Mouse (Mus musculus) forebrain, embryonic 16.5 days (tissue): ENCODE measurements around the gene Ccdc144b. TPM values are rescaled to one million over a fixed set of nuclear protein-coding genes. Genes with fewer than 3 reads are reported as not detected.

ENCODE experiments used
- ATAC-seq: fragments of 200-750 bp; cut with Nextera tagmentation; 2 replicates; pipeline ENCODE4 v1.8.0; 2017; ENCODE audit warnings: mild to moderate bottlenecking, moderate library complexity
- H3K27ac ChIP-seq: fragments of 300-500 bp; sonication (generic); 2 replicates; pipeline ENCODE4 v1.5.1; 2014; ENCODE audit warnings: low read length, control low read depth
- H3K27me3 ChIP-seq: fragments of 300-500 bp; sonication (generic); replicated peaks from 2 replicates; pipeline ENCODE4 v1.6.1; 2014; ENCODE audit warnings: low read length; ENCODE audit not compliant: control insufficient read depth, insufficient read depth
- H3K36me3 ChIP-seq: fragments of 300-500 bp; sonication (generic); 2 replicates; pipeline ENCODE4 v1.6.1; 2014; ENCODE audit not compliant: control insufficient read depth, insufficient read depth
- H3K4me1 ChIP-seq: fragments of 300-500 bp; sonication (generic); replicated peaks from 2 replicates; pipeline ENCODE4 v1.6.1; 2014; ENCODE audit warnings: low read length; ENCODE audit not compliant: control insufficient read depth, insufficient read depth
- H3K4me2 ChIP-seq: fragments of 300-500 bp; sonication (generic); 2 replicates; pipeline ENCODE4 v1.6.1; 2014; ENCODE audit warnings: mild to moderate bottlenecking, low read length, control low read depth
- H3K4me3 ChIP-seq: fragments of 300-500 bp; sonication (generic); replicated peaks from 2 replicates; pipeline ENCODE4 v1.5.1; 2014; ENCODE audit warnings: mild to moderate bottlenecking, low read length, control low read depth
- H3K9ac ChIP-seq: fragments of 300-500 bp; sonication (generic); replicated peaks from 2 replicates; pipeline ENCODE4 v1.6.1; 2014; ENCODE audit warnings: low read depth, low read length, control low read depth
- H3K9me3 ChIP-seq: fragments of 300-500 bp; sonication (generic); 2 replicates; pipeline ENCODE4 v1.6.1; 2016; ENCODE audit warnings: low read length; ENCODE audit not compliant: control insufficient read depth
- WGBS: fragments of 180-500 bp; shearing (Covaris S2); extraction: QIAGEN DNeasy Blood & Tissue Kit; methylation state at CpG from one replicate; pipeline ENCODE4 v1.1.7; 2014; 5-methylcytosine and 5-hydroxymethylcytosine counted together
- polyA plus RNA-seq: library from polyadenylated mRNA; unstranded; fragments of >200 nt; fragmentation: Nextera tagmentation; extraction: Ambion mirVana; gene quantifications from 2 replicates; pipeline ENCODE4 v1.2.1, GENCODE M21; 2015

Ccdc144b gene
- polyA plus RNA-seq, 1 experiment from 2014 or later: not detected

- Histone ChIP-seq H3K36me3 (no peaks in the 10 kb centered on the region), H3K27me3 (no peaks in the 10 kb centered on the region), H3K4me1 (no peaks in the 10 kb centered on the region), H3K27ac (no peak overlapping the region), H3K4me3 (no peak overlapping the region), H3K9ac (no peak overlapping the region), H3K9me3 (no peaks in the 10 kb centered on the region), H3K4me2 (no peak overlapping the region)
- 81% methylated on average over 4 of the region's 4 CpGs for WGBS
- no peak for ATAC-seq
Observed at GRCm38 (mm10) chr3:36045086-36045485, 8.3 kb downstream of the Ccdc144b start.

DNA sequence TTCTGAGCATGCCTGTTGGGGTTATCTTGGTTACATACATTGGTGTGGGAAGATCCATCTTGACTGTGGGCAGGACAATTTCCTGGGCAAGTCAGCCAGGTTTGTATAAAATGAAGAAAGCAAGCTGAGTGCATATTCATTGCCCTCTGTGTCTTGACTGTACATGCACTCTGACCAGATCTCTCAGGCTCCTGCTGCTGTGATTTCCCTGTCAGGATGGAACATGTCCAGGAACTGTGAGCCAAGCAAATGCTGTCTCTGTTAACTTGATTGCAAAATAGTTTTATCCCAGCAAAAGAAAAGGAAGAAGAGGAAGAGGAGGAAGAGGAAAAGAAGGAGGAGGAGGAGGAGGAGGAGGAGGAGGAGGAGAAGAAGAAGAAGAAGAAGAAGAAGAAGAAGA lies 8.8 kb downstream of the Ccdc144b start:
- H3K36me3 ChIP-seq: no peaks in the 10 kb centered on the region
- no peaks in the 10 kb centered on the region for H3K4me1 ChIP-seq
- no peak overlapping the region for H3K4me2 ChIP-seq
- no peaks in the 10 kb centered on the region for H3K27me3 ChIP-seq
- no peak overlapping the region for H3K27ac ChIP-seq
- H3K9me3 ChIP-seq: no peaks in the 10 kb centered on the region
- no peak for ATAC-seq
- H3K4me3 ChIP-seq: no peak overlapping the region
- H3K9ac ChIP-seq: no peak overlapping the region

DNA sequence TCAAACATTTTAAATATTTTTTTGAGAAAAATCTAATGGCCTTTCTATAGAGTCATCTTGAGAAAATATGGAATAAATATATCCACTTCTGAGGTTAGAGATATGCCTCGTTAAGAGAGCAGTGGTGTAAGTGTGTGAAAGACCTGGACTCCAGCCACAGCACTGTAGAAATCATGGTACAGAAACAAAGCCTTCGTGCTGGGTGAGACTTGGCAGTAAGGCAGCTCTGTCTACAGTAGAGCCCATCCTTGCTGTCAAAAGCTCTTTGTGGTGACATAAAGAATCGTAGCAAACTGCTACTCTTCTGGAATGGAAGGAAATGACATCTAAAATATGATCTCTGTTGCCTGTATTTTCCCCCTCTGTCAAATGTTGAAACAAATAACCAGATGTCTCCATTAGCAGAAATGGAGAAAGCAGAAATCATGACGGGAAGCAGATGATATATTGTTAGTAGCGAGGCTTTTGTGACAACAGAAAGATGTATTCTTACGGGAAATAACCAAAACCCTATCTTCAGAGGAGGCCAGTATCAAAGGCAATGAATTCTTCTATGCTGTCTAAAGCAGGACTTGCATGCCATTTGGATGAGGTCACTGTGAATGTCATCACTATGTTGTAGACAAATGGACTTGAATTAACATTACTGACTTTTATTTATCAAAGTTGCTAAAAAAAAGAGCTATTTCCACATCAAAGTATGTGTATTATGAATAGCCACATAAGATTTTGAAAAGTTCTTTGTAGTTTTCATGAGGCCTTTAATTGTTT lies 21.4 kb downstream of the Ccdc144b start:
- Histone ChIP-seq H3K4me1 (0 out of 2 replicates have a peak, but pooled peaks cover 5% of the 10 kb centered on the region), H3K27me3 (no peaks in the 10 kb centered on the region), H3K27ac (no peak overlapping the region), H3K4me2 (no peak overlapping the region), H3K4me3 (no peak overlapping the region), H3K9me3 (no peaks in the 10 kb centered on the region), H3K36me3 (no peaks in the 10 kb centered on the region), H3K9ac (no peak overlapping the region)
- peak; percentile 55; the same call in 1 of the 2 replicates for ATAC-seq
- 36% methylated on average over 6 of the region's 6 CpGs for WGBS

GRCm38 (mm10) chr3:36029993-36030392 lies 23.4 kb downstream of the Ccdc144b start:
- Histone ChIP-seq H3K4me2 (no peak overlapping the region), H3K4me1 (0 out of 2 replicates have a peak, but pooled peaks cover 5% of the 10 kb centered on the region)
- 86% methylated on average over 4 of the region's 4 CpGs for WGBS

DNA sequence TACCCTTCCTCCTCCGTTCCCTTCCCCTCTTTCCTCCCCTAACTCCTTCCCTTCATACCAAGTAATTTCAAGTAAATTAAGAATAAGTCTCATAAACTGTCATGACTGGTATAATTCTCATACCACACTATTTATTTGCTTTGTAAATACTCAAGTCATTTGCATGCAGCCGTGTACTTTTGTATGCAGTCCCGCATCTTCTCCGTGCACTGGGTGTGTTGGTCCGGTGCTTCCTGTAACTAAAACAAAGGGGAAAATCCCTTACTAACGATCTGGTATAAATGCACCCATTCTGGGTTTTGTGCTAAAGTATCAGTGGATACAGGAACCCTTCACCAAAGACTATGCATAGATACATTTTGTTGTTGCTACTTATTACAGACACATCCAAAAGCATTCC lies 27.6 kb downstream of the Ccdc144b start:
- ATAC-seq: no peak
- Histone ChIP-seq H3K4me3 (no peak overlapping the region), H3K27ac (no peak overlapping the region), H3K27me3 (no peaks in the 10 kb centered on the region), H3K36me3 (no peaks in the 10 kb centered on the region), H3K4me2 (no peak overlapping the region), H3K9ac (no peak overlapping the region), H3K9me3 (no peaks in the 10 kb centered on the region), H3K4me1 (no peaks in the 10 kb centered on the region)
- WGBS: 51% methylated on average over 6 of the region's 6 CpGs

More at GRCm38 (mm10) chr3:36029993-36030392, 23.4 kb downstream of the Ccdc144b start:
- H3K27ac ChIP-seq: no peak overlapping the region
- no peaks in the 10 kb centered on the region for H3K27me3 ChIP-seq
- ATAC-seq: no peak
- H3K36me3 ChIP-seq: no peaks in the 10 kb centered on the region
- no peaks in the 10 kb centered on the region for H3K9me3 ChIP-seq
- H3K4me3 ChIP-seq: no peak overlapping the region
- no peak overlapping the region for H3K9ac ChIP-seq

- Histone ChIP-seq H3K4me2 (no peak overlapping the region), H3K36me3 (no peaks in the 10 kb centered on the region), H3K27ac (no peak overlapping the region), H3K9me3 (no peaks in the 10 kb centered on the region), H3K9ac (no peak overlapping the region), H3K4me1 (no peaks in the 10 kb centered on the region), H3K4me3 (no peak overlapping the region), H3K27me3 (no peaks in the 10 kb centered on the region)
- WGBS: 89% methylated on average over 3 of the region's 3 CpGs
- ATAC-seq: no peak
Observed at GRCm38 (mm10) chr3:36011239-36011638, 42.1 kb downstream of the Ccdc144b start.

GRCm38 (mm10) chr3:36008411-36009154 lies 44.8 kb downstream of the Ccdc144b start:
- 71% methylated on average over 4 of the region's 4 CpGs for WGBS
- H3K9me3 ChIP-seq: no peaks in the 10 kb centered on the region
- ATAC-seq: no peak
- no peak overlapping the region for H3K4me3 ChIP-seq
- H3K27ac ChIP-seq: no peak overlapping the region
- H3K36me3 ChIP-seq: no peaks in the 10 kb centered on the region
- H3K9ac ChIP-seq: no peak overlapping the region
- H3K27me3 ChIP-seq: no peaks in the 10 kb centered on the region
- H3K4me2 ChIP-seq: no peak overlapping the region
- no peaks in the 10 kb centered on the region; the same call in 1 of the 2 replicates for H3K4me1 ChIP-seq

DNA sequence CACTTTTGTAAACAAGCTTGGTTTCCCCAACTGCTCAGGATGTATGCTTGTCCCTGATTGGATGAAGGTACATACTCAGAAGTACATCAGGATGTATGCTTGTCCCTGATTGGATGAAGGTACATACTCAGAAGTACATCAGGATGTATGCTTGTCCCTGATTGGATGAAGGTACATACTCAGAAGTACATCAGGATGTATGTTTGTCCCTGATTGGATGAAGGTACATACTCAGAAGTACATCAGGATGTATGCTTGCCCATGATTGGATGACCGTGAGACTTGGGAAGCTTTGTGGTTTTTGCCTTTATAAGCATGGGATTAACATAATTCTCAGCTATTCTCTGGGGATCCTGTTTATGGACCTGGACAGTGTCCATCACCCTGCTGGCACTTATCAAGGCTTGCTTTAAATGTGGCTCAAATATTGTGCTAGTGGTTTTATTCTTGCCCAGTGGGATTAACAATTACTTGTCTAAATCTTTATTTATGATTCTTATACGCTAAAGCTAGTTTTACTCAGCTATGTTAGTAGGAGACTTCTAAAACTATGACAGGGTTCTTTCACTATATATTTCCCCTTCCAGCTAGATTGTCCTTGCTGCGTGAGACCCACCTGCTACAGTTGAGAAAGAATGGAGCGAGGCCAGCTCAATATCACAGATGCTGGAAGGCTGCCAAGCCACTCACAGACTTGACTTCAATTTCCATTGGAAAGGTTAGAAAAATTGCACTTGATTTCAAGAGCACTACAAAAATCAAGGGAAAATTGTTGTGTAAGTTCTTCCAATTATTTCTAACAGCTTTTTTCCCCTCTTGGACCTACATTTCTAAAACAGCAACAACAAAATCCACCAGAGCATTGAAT lies 49.1 kb downstream of the Ccdc144b start:
- Histone ChIP-seq H3K27ac (no peak overlapping the region), H3K9me3 (no peaks in the 10 kb centered on the region), H3K27me3 (0 out of 2 replicates have a peak, but pooled peaks cover 2% of the 10 kb centered on the region), H3K4me2 (no peak overlapping the region), H3K9ac (no peak overlapping the region), H3K4me1 (peaks cover 9% of the 10 kb centered on the region), H3K4me3 (no peak overlapping the region), H3K36me3 (no peaks in the 10 kb centered on the region)
- WGBS: 51% methylated on average over 4 of the region's 4 CpGs
- ATAC-seq: no peak
